ENCODE assay signal across 8 mouse cellular contexts in genomic region chr6:127454344-127454707, GRCm38 (mm10). TPM values are rescaled to one million over a fixed set of nuclear protein-coding genes. Genes with fewer than 3 reads are reported as not detected.
DNase-seq lines count a peak whose midpoint lies in the region; ATAC-seq and TF ChIP-seq lines count a peak whose summit lies in the region.

No protein-coding gene starts in this region.

- H3K27me3 ChIP-seq in kidney, embryonic 14.5 days (ENCODE audit: control insufficient read depth, insufficient read depth, low read length), result no peaks in the 10 kb centered on the region
- H3K27me3 ChIP-seq in hindbrain, embryonic 12.5 days, result no peaks in the 10 kb centered on the region
- no peaks in the 10 kb centered on the region for H3K27me3 ChIP-seq in midbrain, embryonic 11.5 days (ENCODE audit: control insufficient read depth, insufficient read depth, low read length)

- TF ChIP-seq CTCF in bone marrow macrophage, adult 2 months (IDR thresholded peaks at IDR 0.05; ENCODE audit: low read depth, low read length), result no peak

- WGBS in kidney, embryonic 14.5 days, result 45% methylated on average over 10 of the region's 10 CpGs
- WGBS in hindbrain, embryonic 12.5 days, result 45% methylated on average over 10 of the region's 10 CpGs
- 49% methylated on average over 10 of the region's 10 CpGs for WGBS in midbrain, embryonic 11.5 days

- H3K36me3 ChIP-seq in kidney, embryonic 14.5 days (ENCODE audit: control insufficient read depth, insufficient read depth, low read length), result no peaks in the 10 kb centered on the region
- H3K36me3 ChIP-seq in hindbrain, embryonic 12.5 days, result no peaks in the 10 kb centered on the region
- no peaks in the 10 kb centered on the region for H3K36me3 ChIP-seq in midbrain, embryonic 11.5 days (ENCODE audit: control insufficient read depth, insufficient read depth, low read length)

- peaks cover 6% of the 10 kb centered on the region for H3K4me1 ChIP-seq in kidney, embryonic 14.5 days (ENCODE audit: control insufficient read depth, insufficient read depth, low read length)
- H3K4me1 ChIP-seq in bone marrow macrophage, adult 2 months (ENCODE audit: control insufficient read depth, insufficient read depth, low read length), result peaks cover 10% of the 10 kb centered on the region
- H3K4me1 ChIP-seq in hindbrain, embryonic 12.5 days, result peaks cover 17% of the 10 kb centered on the region
- H3K4me1 ChIP-seq in midbrain, embryonic 11.5 days (ENCODE audit: control insufficient read depth, insufficient read depth, low read length), result peaks cover 18% of the 10 kb centered on the region

- no peak for TF ChIP-seq POLR2A in bone marrow macrophage, adult 2 months (IDR thresholded peaks at IDR 0.05; ENCODE audit: borderline replicate concordance, low read depth, low read length)

- H3K9me3 ChIP-seq in kidney, embryonic 14.5 days (ENCODE audit: control insufficient read depth, low read length), result no peaks in the 10 kb centered on the region
- no peaks in the 10 kb centered on the region for H3K9me3 ChIP-seq in hindbrain, embryonic 12.5 days (replicated peaks)
- no peaks in the 10 kb centered on the region for H3K9me3 ChIP-seq in midbrain, embryonic 11.5 days (ENCODE audit: control insufficient read depth, low read length)

- peak overlapping the region; percentile 66; the same call in 1 of the 2 replicates for H3K9ac ChIP-seq in kidney, embryonic 14.5 days (ENCODE audit: low read depth, low read length)
- H3K9ac ChIP-seq in hindbrain, embryonic 12.5 days, result peak overlapping the region; percentile 79
- peak overlapping the region; percentile 84 for H3K9ac ChIP-seq in midbrain, embryonic 11.5 days (ENCODE audit: low read length)

- no peak for DNase-seq in kidney, postnatal 14 days
- peak; percentile 91 for DNase-seq in midbrain, embryonic 11.5 days (ENCODE audit: low spot score, missing footprints)
- no peak for DNase-seq in embryo, embryonic 11 days
- DNase-seq in urinary bladder, postnatal 10 days (ENCODE audit: low spot score), result no peak

- peak overlapping the region; percentile 55 for H3K4me2 ChIP-seq in kidney, embryonic 14.5 days (replicated peaks; ENCODE audit: low read depth, low read length)
- peak overlapping the region; percentile 55 for H3K4me2 ChIP-seq in hindbrain, embryonic 12.5 days (replicated peaks)
- peak overlapping the region; percentile 62 for H3K4me2 ChIP-seq in midbrain, embryonic 11.5 days

- H3K27ac ChIP-seq in kidney, embryonic 14.5 days (ENCODE audit: low read depth, low read length), result no peak overlapping the region
- H3K27ac ChIP-seq in bone marrow macrophage, adult 2 months (ENCODE audit: insufficient read depth, low read depth, low read length), result no peak overlapping the region
- peak overlapping the region; percentile 96; the same call in 1 of the 2 replicates for H3K27ac ChIP-seq in hindbrain, embryonic 12.5 days
- peak overlapping the region; percentile 94; the same call in 1 of the 2 replicates for H3K27ac ChIP-seq in midbrain, embryonic 11.5 days (ENCODE audit: low read depth, low read length)

- H3K4me3 ChIP-seq in kidney, embryonic 14.5 days (ENCODE audit: low read length), result peak overlapping the region; percentile 60
- H3K4me3 ChIP-seq in bone marrow macrophage, adult 2 months (ENCODE audit: insufficient read depth, low read length), result peak overlapping the region; percentile 82
- H3K4me3 ChIP-seq in hindbrain, embryonic 12.5 days, result peak overlapping the region; percentile 75
- peak overlapping the region; percentile 72 for H3K4me3 ChIP-seq in midbrain, embryonic 11.5 days (ENCODE audit: low read depth, low read length)

- ATAC-seq in kidney, embryonic 14.5 days (ENCODE audit: low FRiP score, low TSS enrichment), result no peak
- no peak for ATAC-seq in hindbrain, embryonic 12.5 days (ENCODE audit: low FRiP score)
- no peak for ATAC-seq in midbrain, embryonic 11.5 days (ENCODE audit: low FRiP score)
- ATAC-seq in frontal cortex, adult (ENCODE audit: low TSS enrichment), result no peak

RNA-seq across cellular contexts. Expression of gene Parp11, which starts 7.7 kb away (rescaled TPM):
- polyA plus RNA-seq in kidney, embryonic 14.5 days (2014; fragmentation: Nextera tagmentation; extraction: Ambion mirVana), result 14.2 and 30.7 TPM in 2 replicates
- polyA plus RNA-seq in bone marrow macrophage, adult 2 months (2012; ENCODE audit: insufficient read depth, insufficient read length, missing spikeins), result 32.7 and 37.5 TPM in 2 replicates
- 58.8 and 64.7 TPM in 2 replicates for polyA plus RNA-seq in hindbrain, embryonic 12.5 days (2016; fragmentation: Nextera tagmentation; extraction: Ambion mirVana)
- polyA plus RNA-seq in midbrain, embryonic 11.5 days (2014; fragmentation: Nextera tagmentation; extraction: Ambion mirVana), result 62.1 and 64.9 TPM in 2 replicates

Comparison
In these comparisons a context has a peak if more than half of its experiments do, and no peak if none do; other contexts are left out.
1. H3K27ac ChIP-seq: peak in hindbrain, embryonic 12.5 days (single experiment) and midbrain, embryonic 11.5 days (single experiment); none in kidney, embryonic 14.5 days (single experiment) and bone marrow macrophage, adult 2 months (single experiment).
2. Peak in every context shown above with its lines, with median percentiles within 50 percentile points of each other: H3K4me2 ChIP-seq, H3K4me3 ChIP-seq and H3K9ac ChIP-seq.